Mouse (Mus musculus): ENCODE measurements around the gene Artn. TPM values are rescaled to one million over a fixed set of nuclear protein-coding genes. Genes with fewer than 3 reads are reported as not detected.

Artn gene
- polyA plus RNA-seq, 1 experiment: 0.89 TPM

DNA sequence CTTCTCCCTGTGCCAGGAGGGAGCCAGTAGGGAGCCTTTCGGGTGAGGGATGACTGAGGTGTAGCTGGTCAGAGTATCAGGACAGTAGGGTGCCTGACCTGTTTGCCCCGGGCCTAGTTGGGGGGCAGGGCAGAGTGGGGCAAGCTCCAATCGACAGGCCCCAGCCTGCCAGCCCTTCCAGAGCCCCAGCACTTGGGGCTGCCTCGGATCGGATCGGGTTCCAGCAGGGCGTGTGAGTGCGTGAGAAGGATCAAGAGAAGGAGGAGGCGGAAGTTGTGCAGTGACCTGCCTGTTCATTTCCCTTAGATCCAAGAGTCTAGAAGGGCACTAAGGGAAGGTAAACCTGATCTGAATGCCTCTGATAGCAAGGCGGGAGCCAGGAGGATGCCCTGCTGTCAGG lies 43.4 kb upstream of the Artn start:
- no peak for TF ChIP-seq CTCF (IDR thresholded peaks at IDR 0.05; ENCODE audit: extremely low read depth, insufficient read depth, insufficient read length, insufficient replicate concordance)
- TF ChIP-seq POLR2A (IDR thresholded peaks at IDR 0.05; ENCODE audit: low read depth, low read length): no peak
- Histone ChIP-seq H3K27ac (ENCODE audit: insufficient read depth, low read length) (no peak overlapping the region), H3K36me3 (ENCODE audit: control insufficient read depth, insufficient read depth, low read length) (no peaks in the 10 kb centered on the region), H3K27me3 (ENCODE audit: control insufficient read depth, insufficient read depth, low read length) (no peaks in the 10 kb centered on the region), H3K4me1 (ENCODE audit: control insufficient read depth, insufficient read depth, insufficient read length) (no peaks in the 10 kb centered on the region), H3K4me3 (ENCODE audit: extremely low read depth, insufficient read depth, insufficient read length) (no peak overlapping the region)
- 84% methylated on average over 10 of the region's 10 CpGs for WGBS
- no peak for DNase-seq (ENCODE audit: low read depth in 1 of 2, low spot score in 2 of 2)

DNA sequence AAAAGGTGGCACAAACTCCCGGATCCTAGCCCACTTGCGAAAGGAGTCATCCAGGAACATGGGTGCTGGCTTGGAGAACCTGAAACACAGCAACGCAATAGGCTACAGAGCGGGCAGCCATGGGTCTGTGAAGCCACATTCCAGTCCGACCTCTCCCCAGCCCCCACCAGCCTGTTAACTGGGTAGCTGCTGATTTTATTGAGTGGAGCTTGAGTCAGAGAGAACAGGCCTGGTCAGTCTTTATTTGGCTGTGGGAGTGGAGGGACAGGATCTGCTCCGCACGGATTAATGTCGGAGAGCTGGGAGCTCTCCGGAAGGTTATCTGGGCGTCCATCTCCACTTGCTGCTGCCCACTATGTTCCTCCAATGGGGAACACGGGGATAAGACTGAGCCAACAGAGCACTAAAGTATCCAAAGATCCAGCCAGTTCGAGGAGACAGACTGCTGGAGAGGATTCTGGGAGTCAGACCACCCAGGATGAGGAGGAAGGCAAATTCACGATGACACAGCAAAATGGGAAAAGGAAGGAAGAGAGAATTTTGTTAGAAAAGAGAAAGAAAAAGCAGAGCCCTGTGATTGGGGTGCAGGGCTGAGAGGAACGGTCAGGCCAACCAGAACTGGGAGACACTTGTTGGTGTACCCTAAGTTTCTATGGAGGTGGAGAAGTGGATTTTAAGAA lies 34.9 kb upstream of the Artn start:
- Histone ChIP-seq H3K27me3 (ENCODE audit: control insufficient read depth, insufficient read depth, low read length) (no peaks in the 10 kb centered on the region), H3K4me3 (ENCODE audit: extremely low read depth, insufficient read depth, insufficient read length) (no peak overlapping the region), H3K27ac (ENCODE audit: insufficient read depth, low read length) (no peak overlapping the region), H3K4me1 (ENCODE audit: control insufficient read depth, insufficient read depth, insufficient read length) (no peaks in the 10 kb centered on the region), H3K36me3 (ENCODE audit: control insufficient read depth, insufficient read depth, low read length) (no peaks in the 10 kb centered on the region; the same call in 1 of the 2 replicates)
- TF ChIP-seq CTCF (IDR thresholded peaks at IDR 0.05; ENCODE audit: extremely low read depth, insufficient read depth, insufficient read length, insufficient replicate concordance) (no peak), POLR2A (IDR thresholded peaks at IDR 0.05; ENCODE audit: low read depth, low read length) (no peak)
- no peak for DNase-seq (ENCODE audit: low read depth in 1 of 2, low spot score in 2 of 2)
- WGBS: 90% methylated on average over 14 of the region's 14 CpGs

DNA sequence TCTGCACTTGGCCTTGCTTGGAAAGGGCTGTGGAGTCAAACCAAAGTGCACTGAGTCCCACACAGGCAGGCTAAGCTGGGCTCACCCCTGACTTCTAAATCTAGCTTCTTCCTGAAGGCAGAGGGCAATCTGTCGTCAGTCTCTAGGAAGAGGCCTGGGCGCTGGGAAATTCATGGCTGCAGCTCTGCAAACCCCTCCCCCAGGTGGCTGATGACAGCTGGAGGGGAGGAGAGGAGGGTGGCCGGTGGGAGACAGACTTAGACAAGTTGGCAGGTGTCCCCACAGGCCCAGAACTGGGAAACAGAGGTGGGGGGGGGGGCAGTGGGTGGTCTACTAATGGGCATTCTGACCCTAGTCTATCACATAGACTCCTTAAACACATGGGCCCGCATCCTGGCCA lies 27.9 kb upstream of the Artn start:
- WGBS: 88% methylated on average over 4 of the region's 4 CpGs
- Histone ChIP-seq H3K27me3 (ENCODE audit: control insufficient read depth, insufficient read depth, low read length) (no peaks in the 10 kb centered on the region), H3K27ac (ENCODE audit: insufficient read depth, low read length) (no peak overlapping the region), H3K4me1 (ENCODE audit: control insufficient read depth, insufficient read depth, insufficient read length) (no peaks in the 10 kb centered on the region), H3K36me3 (ENCODE audit: control insufficient read depth, insufficient read depth, low read length) (peaks cover 1% of the 10 kb centered on the region), H3K4me3 (ENCODE audit: extremely low read depth, insufficient read depth, insufficient read length) (no peak overlapping the region)
- TF ChIP-seq POLR2A (IDR thresholded peaks at IDR 0.05; ENCODE audit: low read depth, low read length) (no peak), CTCF (IDR thresholded peaks at IDR 0.05; ENCODE audit: extremely low read depth, insufficient read depth, insufficient read length, insufficient replicate concordance) (no peak)
- DNase-seq (ENCODE audit: low read depth in 1 of 2, low spot score in 2 of 2): no peak

DNA sequence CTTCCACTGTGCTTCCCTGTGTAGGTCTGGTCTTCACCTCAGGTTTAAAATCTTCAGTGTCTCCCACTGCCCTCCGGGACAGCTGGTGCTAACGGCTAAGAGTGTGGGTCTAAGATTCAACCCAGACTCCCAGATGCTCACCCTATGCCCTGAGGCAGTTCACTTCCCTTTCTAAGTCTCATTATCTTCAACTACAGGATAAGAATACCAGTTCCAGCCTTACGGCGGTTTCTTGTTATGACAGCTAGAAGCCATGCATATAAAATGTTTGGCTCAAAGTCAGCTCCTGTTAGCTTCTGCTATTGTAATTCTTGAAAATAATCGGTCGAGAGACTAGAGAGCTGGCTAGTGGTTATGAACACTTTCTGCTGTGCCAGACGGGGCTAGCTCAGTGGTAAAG lies 17.9 kb upstream of the Artn start:
- TF ChIP-seq POLR2A (IDR thresholded peaks at IDR 0.05; ENCODE audit: low read depth, low read length) (no peak), CTCF (IDR thresholded peaks at IDR 0.05; ENCODE audit: extremely low read depth, insufficient read depth, insufficient read length, insufficient replicate concordance) (no peak)
- no peaks in the 10 kb centered on the region for H3K36me3 ChIP-seq (ENCODE audit: control insufficient read depth, insufficient read depth, low read length)
- DNase-seq (ENCODE audit: low read depth in 1 of 2, low spot score in 2 of 2): no peak
- H3K4me1 ChIP-seq (ENCODE audit: control insufficient read depth, insufficient read depth, insufficient read length): no peaks in the 10 kb centered on the region
- no peak overlapping the region for H3K4me3 ChIP-seq (ENCODE audit: extremely low read depth, insufficient read depth, insufficient read length)
- no peaks in the 10 kb centered on the region for H3K27me3 ChIP-seq (ENCODE audit: control insufficient read depth, insufficient read depth, low read length)
- WGBS: 89% methylated on average over 7 of the region's 7 CpGs
- no peak overlapping the region for H3K27ac ChIP-seq (ENCODE audit: insufficient read depth, low read length)

- H3K27me3 ChIP-seq (ENCODE audit: control insufficient read depth, insufficient read depth, low read length): no peaks in the 10 kb centered on the region
- TF ChIP-seq POLR2A (IDR thresholded peaks at IDR 0.05; ENCODE audit: low read depth, low read length) (no peak), CTCF (IDR thresholded peaks at IDR 0.05; ENCODE audit: extremely low read depth, insufficient read depth, insufficient read length, insufficient replicate concordance) (no peak)
- no peaks in the 10 kb centered on the region for H3K36me3 ChIP-seq (ENCODE audit: control insufficient read depth, insufficient read depth, low read length)
- no peak overlapping the region for H3K4me3 ChIP-seq (ENCODE audit: extremely low read depth, insufficient read depth, insufficient read length)
- no peak for DNase-seq (ENCODE audit: low read depth in 1 of 2, low spot score in 2 of 2)
- H3K27ac ChIP-seq (ENCODE audit: insufficient read depth, low read length): no peak overlapping the region
- WGBS: 92% methylated on average over 11 of the region's 11 CpGs
- H3K4me1 ChIP-seq (ENCODE audit: control insufficient read depth, insufficient read depth, insufficient read length): no peaks in the 10 kb centered on the region
These were observed 17.2 kb upstream of the Artn start for GRCm38 (mm10) chr4:117946639-117947305.

DNA sequence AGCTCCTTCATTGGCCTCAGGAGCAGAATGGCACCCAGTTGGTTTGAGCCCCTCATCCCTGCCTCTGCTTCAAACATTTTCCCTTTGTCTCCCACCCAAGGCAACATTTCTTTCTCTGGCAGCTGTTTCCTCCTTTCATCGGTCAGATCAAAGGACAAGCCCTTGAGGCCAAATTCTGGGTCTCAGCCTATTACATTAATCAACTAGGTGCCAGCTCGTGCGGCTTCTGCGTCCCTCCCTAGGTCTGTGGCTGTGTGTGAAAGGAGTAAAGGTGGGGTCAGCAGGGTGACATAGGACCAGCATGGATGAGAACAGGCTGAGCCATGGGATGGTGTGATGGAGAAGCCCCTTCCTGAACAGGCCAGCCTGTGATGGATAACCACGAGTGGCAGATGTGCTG lies 13.8 kb upstream of the Artn start:
- TF ChIP-seq CTCF (IDR thresholded peaks at IDR 0.05; ENCODE audit: extremely low read depth, insufficient read depth, insufficient read length, insufficient replicate concordance) (no peak), POLR2A (IDR thresholded peaks at IDR 0.05; ENCODE audit: low read depth, low read length) (no peak)
- no peaks in the 10 kb centered on the region for H3K27me3 ChIP-seq (ENCODE audit: control insufficient read depth, insufficient read depth, low read length)
- 89% methylated on average over 5 of the region's 5 CpGs for WGBS
- H3K4me1 ChIP-seq (ENCODE audit: control insufficient read depth, insufficient read depth, insufficient read length): no peaks in the 10 kb centered on the region
- no peak overlapping the region for H3K27ac ChIP-seq (ENCODE audit: insufficient read depth, low read length)
- H3K4me3 ChIP-seq (ENCODE audit: extremely low read depth, insufficient read depth, insufficient read length): no peak overlapping the region
- DNase-seq (ENCODE audit: low read depth in 1 of 2, low spot score in 2 of 2): no peak
- H3K36me3 ChIP-seq (ENCODE audit: control insufficient read depth, insufficient read depth, low read length): 0 out of 2 replicates have a peak, but pooled peaks cover 1% of the 10 kb centered on the region

GRCm38 (mm10) chr4:117936964-117937363 lies 7.4 kb upstream of the Artn start:
- 98% methylated on average over 5 of the region's 5 CpGs for WGBS
- no peaks in the 10 kb centered on the region for H3K27me3 ChIP-seq (ENCODE audit: control insufficient read depth, insufficient read depth, low read length)
- TF ChIP-seq CTCF (IDR thresholded peaks at IDR 0.05; ENCODE audit: extremely low read depth, insufficient read depth, insufficient read length, insufficient replicate concordance) (no peak), POLR2A (IDR thresholded peaks at IDR 0.05; ENCODE audit: low read depth, low read length) (no peak)
- no peak for DNase-seq (ENCODE audit: low read depth in 1 of 2, low spot score in 2 of 2)
- peaks cover 3% of the 10 kb centered on the region; the same call in 1 of the 2 replicates for H3K36me3 ChIP-seq (ENCODE audit: control insufficient read depth, insufficient read depth, low read length)
- H3K27ac ChIP-seq (ENCODE audit: insufficient read depth, low read length): no peak overlapping the region
- no peaks in the 10 kb centered on the region for H3K4me1 ChIP-seq (ENCODE audit: control insufficient read depth, insufficient read depth, insufficient read length)
- no peak overlapping the region for H3K4me3 ChIP-seq (ENCODE audit: extremely low read depth, insufficient read depth, insufficient read length)

Data from spleen, adult 2 months (tissue).